Mouse (Mus musculus): ENCODE results near the gene C1qb.
A peak's percentile ranks its signal among the peaks of the same experiment; 100 is the strongest.

DNA sequence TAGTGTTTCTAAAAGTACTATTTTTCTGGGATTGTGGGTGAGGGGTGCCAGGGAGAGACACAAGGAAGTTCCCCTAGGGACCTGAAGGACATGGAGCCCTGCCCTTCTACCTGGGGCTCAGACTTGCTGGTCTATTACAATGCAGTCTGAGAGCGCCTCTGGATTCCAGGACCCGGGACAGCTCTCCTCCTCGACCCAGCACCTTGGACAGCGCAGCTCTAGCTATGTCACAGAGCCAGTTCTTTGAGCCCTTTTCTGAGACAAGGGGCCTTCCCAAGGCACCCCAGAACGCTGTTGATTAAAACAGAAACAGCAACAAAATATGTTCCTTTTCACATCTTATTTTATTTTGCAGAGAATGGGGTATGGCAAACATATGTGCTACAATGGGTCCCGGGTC is 38.5 kb upstream of the C1qb start:
- peak; percentile 12; the same call in 1 of the 2 replicates for TF ChIP-seq CTCF (IDR thresholded peaks at IDR 0.05; ENCODE audit: low read depth)
- TF ChIP-seq EP300 (optimal IDR thresholded peaks at IDR 0.05) = no peak
